Mouse (Mus musculus) bone marrow macrophage, adult 2 months (primary cell): ENCODE data around the gene Ltb4r1.

ENCODE experiments used
- CTCF ChIP-seq: IDR thresholded peaks from 2 replicates; pipeline ENCODE4 v1.5.1; 2012; ENCODE audit warnings: low read depth, mild to moderate bottlenecking, low read length, moderate library complexity
- POLR2A ChIP-seq: IDR thresholded peaks from 2 replicates; pipeline ENCODE4 v1.6.1; 2012; ENCODE audit warnings: mild to moderate bottlenecking, low read depth, low read length, borderline replicate concordance

- TF ChIP-seq CTCF (no peak), POLR2A (no peak)
These were observed 42.3 kb upstream of the Ltb4r1 start for GRCm38 (mm10) chr14:55723433-55723832.
